Mouse (Mus musculus) kidney, adult 2 months (tissue): Measurements from ENCODE around the gene Tgfbi. TPM values are rescaled to one million over a fixed set of nuclear protein-coding genes. Genes with fewer than 3 reads are reported as not detected.

ENCODE experiments used
- DNase-seq: peaks from one replicate; pipeline ENCODE4 v3.0.0; 2021
- H3K27ac ChIP-seq: fragments of 200-500 bp; 2 replicates; pipeline ENCODE4 v1.5.1; 2012; ENCODE audit warnings: low read depth, low read length, control low read depth, inconsistent platforms; ENCODE audit not compliant: insufficient read depth
- H3K27me3 ChIP-seq: fragments of 200-500 bp; replicated peaks from 2 replicates; pipeline ENCODE4 v1.6.1; 2012; ENCODE audit warnings: mild to moderate bottlenecking, moderate library complexity, low read length, inconsistent platforms; ENCODE audit not compliant: control insufficient read depth, insufficient read depth
- H3K36me3 ChIP-seq: fragments of 200-500 bp; 2 replicates; pipeline ENCODE4 v1.6.1; 2012; ENCODE audit warnings: mild to moderate bottlenecking, moderate library complexity, low read length, inconsistent platforms; ENCODE audit not compliant: control insufficient read depth, insufficient read depth
- H3K4me1 ChIP-seq: fragments of 200-500 bp; 2 replicates; pipeline ENCODE4 v1.6.1; 2011; ENCODE audit warnings: low read length; ENCODE audit not compliant: control insufficient read depth, insufficient read depth
- H3K4me3 ChIP-seq: fragments of 200-500 bp; 2 replicates; pipeline ENCODE4 v1.5.1; 2011; ENCODE audit warnings: mild to moderate bottlenecking, low read depth, low read length, control low read depth; ENCODE audit not compliant: insufficient read depth
- CTCF ChIP-seq: fragments of 200-500 bp; conservative IDR thresholded peaks from 2 replicates; pipeline ENCODE4 v1.5.1; 2011; ENCODE audit warnings: low read depth, mild to moderate bottlenecking, control low read depth, low read length, moderate library complexity, mixed read lengths; ENCODE audit not compliant: insufficient read depth, insufficient read length
- POLR2A ChIP-seq: fragments of 200-500 bp; IDR thresholded peaks from one replicate; pipeline ENCODE4 v1.6.1; 2011; ENCODE audit warnings: low read depth, low read length, control low read depth
- WGBS: fragments of 180-500 bp; shearing (Covaris S2); methylation state at CpG from one replicate; pipeline ENCODE4 v1.1.7; 2018; 5-methylcytosine and 5-hydroxymethylcytosine counted together
- polyA plus RNA-seq: library from polyadenylated mRNA; depleted of rRNA; stranded (reverse); fragments of >200 nt; gene quantifications from 2 replicates; pipeline ENCODE4 v1.2.3, GENCODE M21; 2012

The Tgfbi gene
- polyA plus RNA-seq, 1 experiment = 18.8 TPM

GRCm38 (mm10) chr13:56615864-56616263 lies 6.5 kb downstream of the Tgfbi start:
- TF ChIP-seq CTCF = peak; percentile 50; the same call in 1 of the 2 replicates
- TF ChIP-seq POLR2A = no peak
- DNase-seq = no peak
- Histone ChIP-seq H3K27ac (no peak overlapping the region), H3K27me3 (no peaks in the 10 kb centered on the region), H3K36me3 (no peaks in the 10 kb centered on the region), H3K4me3 (no peak overlapping the region), H3K4me1 (no peaks in the 10 kb centered on the region; the same call in 1 of the 2 replicates)
- WGBS = 32% methylated on average over 9 of the region's 9 CpGs

- H3K4me1 ChIP-seq = no peaks in the 10 kb centered on the region; the same call in 1 of the 2 replicates
- no peak overlapping the region for H3K27ac ChIP-seq
- WGBS = 26% methylated on average over 7 of the region's 7 CpGs
- DNase-seq = no peak
- H3K27me3 ChIP-seq = no peaks in the 10 kb centered on the region
- no peak overlapping the region for H3K4me3 ChIP-seq
- H3K36me3 ChIP-seq = no peaks in the 10 kb centered on the region
- TF ChIP-seq CTCF = no peak
- TF ChIP-seq POLR2A = no peak
Observed at GRCm38 (mm10) chr13:56616386-56616785, 7.1 kb downstream of the Tgfbi start.

GRCm38 (mm10) chr13:56617197-56617596 lies 7.9 kb downstream of the Tgfbi start:
- H3K4me1 ChIP-seq = no peaks in the 10 kb centered on the region; the same call in 1 of the 2 replicates
- no peaks in the 10 kb centered on the region for H3K36me3 ChIP-seq
- no peaks in the 10 kb centered on the region for H3K27me3 ChIP-seq
- no peak for DNase-seq
- no peak overlapping the region for H3K27ac ChIP-seq
- no peak overlapping the region for H3K4me3 ChIP-seq
- TF ChIP-seq POLR2A (no peak), CTCF (no peak)
- 86% methylated on average over 2 of the region's 2 CpGs for WGBS

- TF ChIP-seq POLR2A (no peak), CTCF (no peak)
- no peak for DNase-seq
- Histone ChIP-seq H3K4me3 (no peak overlapping the region), H3K4me1 (no peaks in the 10 kb centered on the region), H3K27me3 (no peaks in the 10 kb centered on the region), H3K36me3 (no peaks in the 10 kb centered on the region), H3K27ac (no peak overlapping the region)
- 65% methylated on average over 8 of the region's 8 CpGs for WGBS
Observed at GRCm38 (mm10) chr13:56622201-56622757, 13.0 kb downstream of the Tgfbi start.

GRCm38 (mm10) chr13:56626524-56626923 lies 17.2 kb downstream of the Tgfbi start:
- WGBS = 78% methylated on average over 6 of the region's 6 CpGs

GRCm38 (mm10) chr13:56630081-56630480 lies 20.8 kb downstream of the Tgfbi start:
- Histone ChIP-seq H3K4me1 (peaks cover 3% of the 10 kb centered on the region; the same call in 1 of the 2 replicates), H3K4me3 (no peak overlapping the region), H3K36me3 (no peaks in the 10 kb centered on the region), H3K27me3 (no peaks in the 10 kb centered on the region), H3K27ac (no peak overlapping the region)
- 80% methylated on average over 4 of the region's 4 CpGs for WGBS
- peak; percentile 14 for DNase-seq
- no peak for TF ChIP-seq POLR2A

More at GRCm38 (mm10) chr13:56626524-56626923, 17.2 kb downstream of the Tgfbi start:
- Histone ChIP-seq H3K27me3 (no peaks in the 10 kb centered on the region), H3K4me3 (no peak overlapping the region), H3K27ac (no peak overlapping the region), H3K4me1 (no peaks in the 10 kb centered on the region), H3K36me3 (no peaks in the 10 kb centered on the region)
- TF ChIP-seq CTCF (no peak), POLR2A (no peak)
- DNase-seq = peak; percentile 26

GRCm38 (mm10) chr13:56630552-56630951 lies 21.2 kb downstream of the Tgfbi start:
- TF ChIP-seq CTCF = no peak
- TF ChIP-seq POLR2A = no peak
- no peak overlapping the region for H3K27ac ChIP-seq
- H3K27me3 ChIP-seq = no peaks in the 10 kb centered on the region
- WGBS = 75% methylated on average over 6 of the region's 6 CpGs
- DNase-seq = no peak
- H3K4me1 ChIP-seq = peaks cover 5% of the 10 kb centered on the region; the same call in 1 of the 2 replicates
- no peak overlapping the region for H3K4me3 ChIP-seq
- no peaks in the 10 kb centered on the region for H3K36me3 ChIP-seq
